In genomic region chr6:48572014-48572413, GRCm38 (mm10) we compare ENCODE assay signal across 14 mouse cellular contexts. TPM values are rescaled to one million over a fixed set of nuclear protein-coding genes. Genes with fewer than 3 reads are reported as not detected.
A peak's percentile ranks its signal among the peaks of the same experiment; 100 is the strongest.
DNase-seq lines count a peak whose midpoint lies in the region; ATAC-seq and TF ChIP-seq lines count a peak whose summit lies in the region.
"Had no signal": no experiment of that assay in that cellular context is flagged by ENCODE, and none has a peak within 500 bp of the region (broad histone marks: within the 10 kb centered on the region; RNA-seq: fewer than 3 reads in every experiment).

No protein-coding gene starts in this region.

- no peak for TF ChIP-seq EP300 in heart, adult 2 months (IDR thresholded peaks at IDR 0.05; ENCODE audit: insufficient read depth, low read depth, low read length)

- ATAC-seq in limb, embryonic 13.5 days (ENCODE audit: low FRiP score, low read depth), result no peak
- no peak for ATAC-seq in cerebellum, adult (ENCODE audit: insufficient number of reproducible peaks, low FRiP score, low TSS enrichment)

- DNase-seq in heart, adult 2 months, result no peak
- DNase-seq in heart, postnatal 36 days, result no peak
- DNase-seq in layer of hippocampus, adult 2 months (ENCODE audit: low spot score in 2 of 2), result no peak
- DNase-seq in layer of hippocampus, postnatal 14 days (ENCODE audit: low spot score in 2 of 2), result no peak
- no peak for DNase-seq in left cerebral cortex, postnatal 10 days (ENCODE audit: extremely low spot score in 1 of 2, low spot score in 2 of 2)
- DNase-seq: cerebellum, adult 2 months; thymus, postnatal 14 days had no signal

- WGBS in heart, adult 2 months, result 84% methylated on average over 5 of the region's 5 CpGs
- 91% methylated on average over 5 of the region's 5 CpGs for WGBS in limb, embryonic 13.5 days

- TF ChIP-seq CTCF in heart, adult 2 months (IDR thresholded peaks at IDR 0.05), result no peak
- TF ChIP-seq CTCF in layer of hippocampus, adult 2 months (conservative IDR thresholded peaks at IDR 0.05), result no peak

- H3K4me2 ChIP-seq in limb, embryonic 13.5 days (replicated peaks), result peak overlapping the region; percentile 16; the same call in 1 of the 2 replicates
- H3K4me2 ChIP-seq: midbrain, embryonic 11.5 days had no signal

- peak overlapping the region; percentile 26 for H3K4me3 ChIP-seq in heart, adult 2 months
- H3K4me3 ChIP-seq in layer of hippocampus, adult 2 months, result peak overlapping the region; percentile 13; the same call in 1 of the 2 replicates
- peak overlapping the region; percentile 65 for H3K4me3 ChIP-seq in brown adipose tissue, adult 24 weeks (ENCODE audit: insufficient read depth, low read depth, low read length)
- H3K4me3 ChIP-seq in limb, embryonic 13.5 days, result no peak overlapping the region
- H3K4me3 ChIP-seq: hindbrain, embryonic 10.5 days had no signal

- TF ChIP-seq POLR2A in heart, adult 2 months (IDR thresholded peaks at IDR 0.05; ENCODE audit: insufficient read depth, low read depth, low read length), result no peak

- H3K79me2 ChIP-seq in heart, adult 2 months (replicated peaks; ENCODE audit: control insufficient read depth, insufficient read depth, low read length), result no peaks in the 10 kb centered on the region

- no peaks in the 10 kb centered on the region for H3K36me3 ChIP-seq in heart, adult 2 months (ENCODE audit: control insufficient read depth, insufficient read depth, low read length)
- H3K36me3 ChIP-seq in limb, embryonic 13.5 days, result peaks cover 21% of the 10 kb centered on the region

- H3K9me3 ChIP-seq in limb, embryonic 13.5 days, result peaks cover 4% of the 10 kb centered on the region; the same call in 1 of the 2 replicates
- H3K9me3 ChIP-seq: hindbrain, embryonic 10.5 days had no signal

- peak overlapping the region; percentile 73 for H3K9ac ChIP-seq in heart, adult 2 months (ENCODE audit: low read depth, low read length)
- H3K9ac ChIP-seq in limb, embryonic 13.5 days, result no peak overlapping the region

- peak overlapping the region; percentile 68 for H3K27ac ChIP-seq in heart, adult 2 months
- peak overlapping the region; percentile 59; the same call in 1 of the 2 replicates for H3K27ac ChIP-seq in layer of hippocampus, adult 2 months
- peak overlapping the region; percentile 92 for H3K27ac ChIP-seq in brown adipose tissue, adult 24 weeks (replicated peaks; ENCODE audit: low read depth, low read length)
- peak overlapping the region; percentile 44; the same call in 1 of the 2 replicates for H3K27ac ChIP-seq in limb, embryonic 13.5 days
- H3K27ac ChIP-seq: hindbrain, embryonic 10.5 days had no signal

- peaks cover 20% of the 10 kb centered on the region for H3K4me1 ChIP-seq in heart, adult 2 months (ENCODE audit: control insufficient read depth, insufficient read depth, low read length)
- H3K4me1 ChIP-seq in brown adipose tissue, adult 24 weeks (ENCODE audit: control insufficient read depth, insufficient read depth, insufficient read length, low read length), result peaks cover 28% of the 10 kb centered on the region
- peaks cover 25% of the 10 kb centered on the region for H3K4me1 ChIP-seq in limb, embryonic 13.5 days

- intact Hi-C loops in heart, adult 2 months (cut with DNase I), result no loop called here
- intact Hi-C loops in heart, postnatal 36 days (cut with DNase I), result loop anchor here (2.0 kb wide), 1 partner anchor 17 kb away; the partner anchor contains the start of gene Lrrc61
- intact Hi-C loops in left cerebral cortex, postnatal 10 days (cut with DNase I), result no loop called here

- H3K27me3 ChIP-seq in heart, adult 2 months (ENCODE audit: control insufficient read depth, insufficient read depth, low read length), result no peaks in the 10 kb centered on the region
- no peaks in the 10 kb centered on the region for H3K27me3 ChIP-seq in limb, embryonic 13.5 days

RNA-seq across cellular contexts. Expression of gene Rarres2, which starts 0.6 kb away (rescaled TPM):
- 10 to 100 TPM; 70.9 to 82.4 TPM for total RNA-seq in heart, adult 2 months (2021)
- polyA plus RNA-seq in heart, adult 2 months (2012; rRNA removed), result 93.7 and 99.3 TPM in 2 replicates
- total RNA-seq in heart, postnatal 36 days (2021), result 100 to 1,000 TPM in 1 of 2 experiments, 10 to 100 TPM in 1; 70.4 to 101 TPM
- 10 to 100 TPM; 11.4 to 16.0 TPM for total RNA-seq in layer of hippocampus, adult 2 months (2021)
- 10 to 100 TPM; 14.9 to 23.3 TPM for total RNA-seq in layer of hippocampus, postnatal 14 days (2021)
- polyA plus RNA-seq in brown adipose tissue, adult 24 weeks (2012; ENCODE audit: insufficient read depth, insufficient read length, missing spikeins), result 260 and 356 TPM in 2 replicates
- polyA plus RNA-seq in limb, embryonic 13.5 days (2015; fragmentation: Nextera tagmentation; extraction: Ambion mirVana), result 10.3 and 10.9 TPM in 2 replicates
- 1 to 10 TPM; 6.2 to 7.0 TPM for total RNA-seq in left cerebral cortex, postnatal 10 days (2021)

RNA-seq across cellular contexts. Expression of gene Gm45021, which starts 17.4 kb away (rescaled TPM):
- total RNA-seq in heart, adult 2 months (2021), result not detected
- polyA plus RNA-seq in heart, adult 2 months (2012; rRNA removed), result not detected in 2 replicates
- total RNA-seq in heart, postnatal 36 days (2021), result not detected
- not detected for total RNA-seq in layer of hippocampus, adult 2 months (2021)
- not detected for total RNA-seq in layer of hippocampus, postnatal 14 days (2021)
- not detected in 2 replicates for polyA plus RNA-seq in brown adipose tissue, adult 24 weeks (2012; ENCODE audit: insufficient read depth, insufficient read length, missing spikeins)
- not detected in 2 replicates for polyA plus RNA-seq in limb, embryonic 13.5 days (2015; fragmentation: Nextera tagmentation; extraction: Ambion mirVana)
- not detected for total RNA-seq in left cerebral cortex, postnatal 10 days (2021)
- total RNA-seq: adrenal gland, postnatal 4 days; left cerebral cortex, postnatal 36 days had no signal
- polyA plus RNA-seq: cerebellum, adult 2 months; hindbrain, embryonic 10.5 days; midbrain, embryonic 11.5 days had no signal

RNA-seq across cellular contexts. Expression of gene Lrrc61, which starts 17.4 kb away (rescaled TPM):
- 10 to 100 TPM; 14.9 to 16.6 TPM for total RNA-seq in heart, adult 2 months (2021)
- polyA plus RNA-seq in heart, adult 2 months (2012; rRNA removed), result 13.9 and 19.8 TPM in 2 replicates
- total RNA-seq in heart, postnatal 36 days (2021), result 10 to 100 TPM; 16.7 to 26.6 TPM
- total RNA-seq in layer of hippocampus, adult 2 months (2021), result 10 to 100 TPM; 36.6 to 40.9 TPM
- 10 to 100 TPM; 29.2 to 30.2 TPM for total RNA-seq in layer of hippocampus, postnatal 14 days (2021)
- 9.1 and 22.4 TPM in 2 replicates for polyA plus RNA-seq in brown adipose tissue, adult 24 weeks (2012; ENCODE audit: insufficient read depth, insufficient read length, missing spikeins)
- 6.9 and 11.6 TPM in 2 replicates for polyA plus RNA-seq in limb, embryonic 13.5 days (2015; fragmentation: Nextera tagmentation; extraction: Ambion mirVana)
- total RNA-seq in left cerebral cortex, postnatal 10 days (2021), result 10 to 100 TPM; 28.9 to 31.6 TPM

RNA-seq across cellular contexts. Expression of gene Repin1, which starts 21.7 kb away (rescaled TPM):
- 10 to 100 TPM; 30.0 to 33.2 TPM for total RNA-seq in heart, adult 2 months (2021)
- polyA plus RNA-seq in heart, adult 2 months (2012; rRNA removed), result 27.7 and 33.1 TPM in 2 replicates
- 10 to 100 TPM; 27.3 to 33.7 TPM for total RNA-seq in heart, postnatal 36 days (2021)
- 10 to 100 TPM; 48.6 to 53.1 TPM for total RNA-seq in layer of hippocampus, adult 2 months (2021)
- total RNA-seq in layer of hippocampus, postnatal 14 days (2021), result 10 to 100 TPM; 29.3 to 38.4 TPM
- 14.1 and 17.4 TPM in 2 replicates for polyA plus RNA-seq in brown adipose tissue, adult 24 weeks (2012; ENCODE audit: insufficient read depth, insufficient read length, missing spikeins)
- polyA plus RNA-seq in limb, embryonic 13.5 days (2015; fragmentation: Nextera tagmentation; extraction: Ambion mirVana), result 30.7 and 34.1 TPM in 2 replicates
- total RNA-seq in left cerebral cortex, postnatal 10 days (2021), result 10 to 100 TPM; 28.0 to 29.5 TPM

RNA-seq across cellular contexts. Expression of gene Gm44965, which starts 21.7 kb away (rescaled TPM):
- not detected for total RNA-seq in heart, adult 2 months (2021)
- polyA plus RNA-seq in heart, adult 2 months (2012; rRNA removed), result not detected in 2 replicates
- 1 to 10 TPM in 1 of 2 experiments, not detected in 1; 3.7 TPM for total RNA-seq in heart, postnatal 36 days (2021)
- not detected for total RNA-seq in layer of hippocampus, adult 2 months (2021)
- total RNA-seq in layer of hippocampus, postnatal 14 days (2021), result not detected
- not detected in 2 replicates for polyA plus RNA-seq in brown adipose tissue, adult 24 weeks (2012; ENCODE audit: insufficient read depth, insufficient read length, missing spikeins)
- 0.73 TPM in 1 of 2 replicates, not detected in the other for polyA plus RNA-seq in limb, embryonic 13.5 days (2015; fragmentation: Nextera tagmentation; extraction: Ambion mirVana)
- not detected for total RNA-seq in left cerebral cortex, postnatal 10 days (2021)
- total RNA-seq: left cerebral cortex, postnatal 36 days had no signal
- polyA plus RNA-seq: cerebellum, adult 2 months; midbrain, embryonic 11.5 days had no signal
